Mouse (Mus musculus) megakaryocyte progenitor cell, adult 5-6 weeks (primary cell): ENCODE measurements around the gene Samd15. TPM values are rescaled to one million over a fixed set of nuclear protein-coding genes. Genes with fewer than 3 reads are reported as not detected.

Experiments used
- ATAC-seq: replicated peaks from 2 replicates; pipeline ENCODE4 v1.8.0; 2016; ENCODE audit warnings: mild to moderate bottlenecking, moderate TSS enrichment, inconsistent platforms; ENCODE audit not compliant: poor library complexity
- total RNA-seq, 2 experiments: library from RNA; stranded (forward) in 1 of 2; stranded (reverse) in 1 of 2; fragments of 157-497, 149-512 nt in 1 of 2; fragments of 200-1000 nt in 1 of 2; gene quantifications; 2 replicates each; pipeline versions ENCODE4 v1.2.3 to v1.2.4; 2015 to 2017

Gene Samd15
- total RNA-seq, 2 experiments from 2014 or later = 0.75 to 1.2 TPM

- no peak; the same call in 1 of the 2 replicates for ATAC-seq
Observed at GRCm38 (mm10) chr12:87229633-87230032, 30.1 kb downstream of the Samd15 start.

GRCm38 (mm10) chr12:87230379-87230895 is 30.9 kb downstream of the Samd15 start:
- ATAC-seq = no peak; the same call in 1 of the 2 replicates

DNA sequence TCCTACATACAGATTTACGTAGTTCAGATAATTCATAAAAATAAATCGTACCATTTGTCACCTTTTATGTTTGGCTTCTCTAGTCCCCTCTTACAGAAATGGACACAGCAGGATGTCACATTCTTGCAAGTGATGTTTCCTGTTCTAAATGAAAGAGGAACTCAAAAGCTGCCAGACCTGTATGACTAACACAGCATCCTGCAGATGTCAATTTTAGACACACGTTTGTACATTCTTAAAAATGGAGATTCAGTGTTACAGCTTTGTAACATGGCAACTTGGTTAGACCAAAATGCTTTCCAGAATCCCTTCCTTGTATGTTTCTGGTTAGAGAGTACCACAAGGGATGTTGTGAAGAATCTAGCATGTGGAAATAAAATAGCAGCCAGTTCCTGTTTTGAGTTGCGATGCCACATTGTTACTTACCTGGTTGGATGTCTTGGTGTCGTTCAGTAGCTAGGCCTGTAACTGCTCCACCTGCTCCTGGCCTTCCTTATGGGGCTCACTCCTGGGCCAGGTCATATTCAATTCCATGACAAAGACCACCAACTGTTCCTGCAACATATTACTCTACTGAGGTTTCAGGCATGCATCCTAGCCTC is 37.5 kb downstream of the Samd15 start:
- peak; percentile 84 for ATAC-seq

DNA sequence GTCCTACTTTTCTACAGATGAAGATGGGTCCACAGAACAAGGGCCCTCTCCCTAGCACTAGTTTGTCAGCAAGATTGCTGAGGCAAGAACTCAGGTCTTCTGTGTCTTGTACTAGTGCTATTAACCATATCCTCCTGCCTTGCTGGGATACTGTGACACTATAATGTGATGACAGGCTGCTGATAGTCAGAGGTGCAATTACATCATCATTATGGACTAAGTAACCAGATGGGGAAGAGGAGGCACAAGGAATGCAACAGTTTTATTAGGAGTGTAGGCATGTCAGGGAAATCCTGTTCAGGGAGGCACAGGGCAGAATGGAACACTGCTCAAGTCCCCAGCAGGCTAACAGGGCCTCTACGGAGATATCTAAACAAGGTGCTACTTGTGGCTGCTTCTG is 39.1 kb downstream of the Samd15 start, which contains the start of gene Noxred1:
Noxred1 (minus strand) TSS at position 101 of the 400 bp plus-strand sequence.
- ATAC-seq = no peak

GRCm38 (mm10) chr12:87250161-87250560 is 50.6 kb downstream of the Samd15 start:
- ATAC-seq = 0 out of 2 replicates have a peak, but pooled peaks have one; percentile 34

- no peak for ATAC-seq
Observed at GRCm38 (mm10) chr12:87253878-87254277, 54.4 kb downstream of the Samd15 start.

- ATAC-seq = peak; percentile 73
Observed at GRCm38 (mm10) chr12:87256629-87257028, 57.1 kb downstream of the Samd15 start.

- ATAC-seq = no peak
Observed at GRCm38 (mm10) chr12:87260562-87260961, 61.0 kb downstream of the Samd15 start.

Other genes with a start within 250 kb of the Samd15 start
- not detected in 2 replicates for gene Zdhhc22, start 209.3 kb upstream of the Samd15 start, total RNA-seq (2015)
- gene Zdhhc22, start 209.3 kb upstream of the Samd15 start, total RNA-seq (2017) = not detected in 2 replicates
- not detected in 2 replicates for gene Tmem63c, start 178.4 kb upstream of the Samd15 start, total RNA-seq (2015)
- gene Tmem63c, start 178.4 kb upstream of the Samd15 start, total RNA-seq (2017) = not detected in 2 replicates
- gene Ngb, start 97.2 kb upstream of the Samd15 start, total RNA-seq (2015) = 0.49 TPM in 1 of 2 replicates, not detected in the other
- 0.51 and 0.75 TPM in 2 replicates for gene Ngb, start 97.2 kb upstream of the Samd15 start, total RNA-seq (2017)
- gene Gstz1, start 52.6 kb upstream of the Samd15 start, total RNA-seq (2015) = 30.9 and 31.3 TPM in 2 replicates
- 26.1 and 27.1 TPM in 2 replicates for gene Gstz1, start 52.6 kb upstream of the Samd15 start, total RNA-seq (2017)
- gene Pomt2, start 51.8 kb upstream of the Samd15 start, total RNA-seq (2015) = 6.4 and 7.7 TPM in 2 replicates
- 10.3 and 10.9 TPM in 2 replicates for gene Pomt2, start 51.8 kb upstream of the Samd15 start, total RNA-seq (2017)
- gene Tmed8, start 731 bp downstream of the Samd15 start, total RNA-seq (2015) = 5.9 and 7.0 TPM in 2 replicates
- gene Tmed8, start 731 bp downstream of the Samd15 start, total RNA-seq (2017) = 6.5 and 7.5 TPM in 2 replicates
- 0.30 TPM in 1 of 2 replicates, not detected in the other for gene Noxred1, start 39.0 kb downstream of the Samd15 start, total RNA-seq (2015)
- 0.24 and 0.50 TPM in 2 replicates for gene Noxred1, start 39.0 kb downstream of the Samd15 start, total RNA-seq (2017)
- gene Vipas39, start 66.5 kb downstream of the Samd15 start, total RNA-seq (2015) = 40.1 and 42.7 TPM in 2 replicates
- 24.7 and 29.4 TPM in 2 replicates for gene Vipas39, start 66.5 kb downstream of the Samd15 start, total RNA-seq (2017)
- 97.9 and 114 TPM in 2 replicates for gene Ahsa1, start 66.8 kb downstream of the Samd15 start, total RNA-seq (2015)
- gene Ahsa1, start 66.8 kb downstream of the Samd15 start, total RNA-seq (2017) = 313 and 335 TPM in 2 replicates
- gene Ism2, start 100.0 kb downstream of the Samd15 start, total RNA-seq (2015) = not detected in 2 replicates
- not detected in 2 replicates for gene Ism2, start 100.0 kb downstream of the Samd15 start, total RNA-seq (2017)
- 199 and 210 TPM in 2 replicates for gene Sptlc2, start 188.6 kb downstream of the Samd15 start, total RNA-seq (2015)
- 128 and 138 TPM in 2 replicates for gene Sptlc2, start 188.6 kb downstream of the Samd15 start, total RNA-seq (2017)
- gene Slirp, start 244.2 kb downstream of the Samd15 start, total RNA-seq (2015) = 111 and 120 TPM in 2 replicates
- gene Slirp, start 244.2 kb downstream of the Samd15 start, total RNA-seq (2017) = 49.4 and 79.7 TPM in 2 replicates
- 39.7 and 47.1 TPM in 2 replicates for gene Alkbh1, start 244.3 kb downstream of the Samd15 start, total RNA-seq (2015)
- gene Alkbh1, start 244.3 kb downstream of the Samd15 start, total RNA-seq (2017) = 57.2 and 82.5 TPM in 2 replicates